ENCODE assay signal across 9 mouse cellular contexts in genomic region chr3:123905928-123906721, GRCm38 (mm10).
A peak's percentile ranks its signal among the peaks of the same experiment; 100 is the strongest.
DNase-seq lines count a peak whose midpoint lies in the region; ATAC-seq lines count a peak whose summit lies in the region.
"Had no signal": no experiment of that assay in that cellular context is flagged by ENCODE, and none has a peak within 500 bp of the region (broad histone marks: within the 10 kb centered on the region; RNA-seq: fewer than 3 reads in every experiment).

No protein-coding gene starts in this region.

- peak overlapping the region; percentile 39; the same call in 1 of the 2 replicates for H3K27ac ChIP-seq in heart, embryonic 13.5 days (replicated peaks)
- H3K27ac ChIP-seq in embryonic facial prominence, embryonic 15.5 days (replicated peaks), result no peak overlapping the region; the same call in 1 of the 2 replicates
- peak overlapping the region; percentile 12; the same call in 1 of the 2 replicates for H3K27ac ChIP-seq in midbrain, embryonic 11.5 days (ENCODE audit: low read depth, low read length)
- H3K27ac ChIP-seq: liver, embryonic 14.5 days had no signal

- no peak; the same call in 1 of the 2 replicates for ATAC-seq in heart, embryonic 13.5 days (ENCODE audit: extremely low read depth, insufficient number of reproducible peaks, low FRiP score, low TSS enrichment)
- ATAC-seq in cerebellum, adult (ENCODE audit: insufficient number of reproducible peaks, low FRiP score, low TSS enrichment), result peak; percentile 80
- ATAC-seq in embryonic facial prominence, embryonic 15.5 days (ENCODE audit: insufficient number of reproducible peaks, low FRiP score, low TSS enrichment, low read depth), result peak; percentile 47; the same call in 1 of the 2 replicates
- ATAC-seq in midbrain, embryonic 11.5 days (ENCODE audit: low FRiP score), result peak; percentile 86

- DNase-seq in heart, adult 18-20 months, result no peak
- DNase-seq in midbrain, embryonic 11.5 days (ENCODE audit: low spot score, missing footprints), result peak; percentile 88
- DNase-seq in gastrocnemius, postnatal 10 days, result no peak
- DNase-seq in testis, postnatal 10 days (ENCODE audit: low spot score), result no peak
- no peak for DNase-seq in heart, postnatal 4 days

- H3K9ac ChIP-seq in heart, embryonic 13.5 days, result no peak overlapping the region
- no peak overlapping the region for H3K9ac ChIP-seq in embryonic facial prominence, embryonic 15.5 days
- H3K9ac ChIP-seq in midbrain, embryonic 11.5 days (ENCODE audit: low read length), result no peak overlapping the region
- H3K9ac ChIP-seq: liver, embryonic 14.5 days had no signal

- H3K27me3 ChIP-seq in heart, embryonic 13.5 days (replicated peaks), result no peaks in the 10 kb centered on the region
- no peaks in the 10 kb centered on the region for H3K27me3 ChIP-seq in embryonic facial prominence, embryonic 15.5 days
- no peaks in the 10 kb centered on the region for H3K27me3 ChIP-seq in midbrain, embryonic 11.5 days (ENCODE audit: control insufficient read depth, insufficient read depth, low read length)

- 22% methylated on average over 9 of the region's 9 CpGs for WGBS in heart, embryonic 13.5 days
- WGBS in embryonic facial prominence, embryonic 15.5 days, result 23% methylated on average over 9 of the region's 9 CpGs
- WGBS in midbrain, embryonic 11.5 days, result 22% methylated on average over 9 of the region's 9 CpGs

- H3K4me3 ChIP-seq in heart, embryonic 13.5 days, result no peak overlapping the region
- no peak overlapping the region for H3K4me3 ChIP-seq in embryonic facial prominence, embryonic 15.5 days (replicated peaks)
- H3K4me3 ChIP-seq in midbrain, embryonic 11.5 days (ENCODE audit: low read depth, low read length), result no peak overlapping the region

- peaks cover 8% of the 10 kb centered on the region for H3K4me1 ChIP-seq in heart, embryonic 13.5 days
- no peaks in the 10 kb centered on the region for H3K4me1 ChIP-seq in embryonic facial prominence, embryonic 15.5 days
- H3K4me1 ChIP-seq in midbrain, embryonic 11.5 days (ENCODE audit: control insufficient read depth, insufficient read depth, low read length), result no peaks in the 10 kb centered on the region

- peak overlapping the region; percentile 24 for H3K4me2 ChIP-seq in heart, embryonic 13.5 days
- H3K4me2 ChIP-seq in embryonic facial prominence, embryonic 15.5 days (replicated peaks), result no peak overlapping the region
- no peak overlapping the region for H3K4me2 ChIP-seq in midbrain, embryonic 11.5 days

- H3K36me3 ChIP-seq in heart, embryonic 13.5 days, result no peaks in the 10 kb centered on the region
- H3K36me3 ChIP-seq in embryonic facial prominence, embryonic 15.5 days, result no peaks in the 10 kb centered on the region
- H3K36me3 ChIP-seq in midbrain, embryonic 11.5 days (ENCODE audit: control insufficient read depth, insufficient read depth, low read length), result no peaks in the 10 kb centered on the region

- no peaks in the 10 kb centered on the region for H3K9me3 ChIP-seq in heart, embryonic 13.5 days
- H3K9me3 ChIP-seq in embryonic facial prominence, embryonic 15.5 days (replicated peaks), result no peaks in the 10 kb centered on the region
- H3K9me3 ChIP-seq in midbrain, embryonic 11.5 days (ENCODE audit: control insufficient read depth, low read length), result no peaks in the 10 kb centered on the region
